Mouse (Mus musculus) liver, adult 2 months (tissue): ENCODE measurements around the gene Hook2. TPM values are rescaled to one million over a fixed set of nuclear protein-coding genes. Genes with fewer than 3 reads are reported as not detected.

Source experiments
- DNase-seq: peaks from one replicate; pipeline ENCODE4 v3.0.0-alpha.2; 2011; ENCODE audit warnings: low read depth, low spot score; ENCODE audit errors: extremely low read depth
- H3K27ac ChIP-seq: fragments of 200-500 bp; replicated peaks from 2 replicates; pipeline ENCODE4 v1.5.1; 2012; ENCODE audit warnings: low read depth, mild to moderate bottlenecking, control low read depth, inconsistent platforms, low read length; ENCODE audit not compliant: insufficient read depth
- H3K27me3 ChIP-seq: fragments of 200-500 bp; 2 replicates; pipeline ENCODE4 v1.6.1; 2012; ENCODE audit warnings: mild to moderate bottlenecking, moderate library complexity, low read length, inconsistent platforms; ENCODE audit not compliant: control insufficient read depth, insufficient read depth
- H3K36me3 ChIP-seq: fragments of 200-500 bp; 2 replicates; pipeline ENCODE4 v1.6.1; 2012; ENCODE audit warnings: low read length, inconsistent platforms; ENCODE audit not compliant: control insufficient read depth, insufficient read depth
- H3K4me1 ChIP-seq: fragments of 200-500 bp; 2 replicates; pipeline ENCODE4 v1.6.1; 2011; ENCODE audit warnings: low read length; ENCODE audit not compliant: control insufficient read depth, insufficient read depth
- H3K4me3 ChIP-seq: fragments of 200-500 bp; 2 replicates; pipeline ENCODE4 v1.5.1; 2011; ENCODE audit warnings: low read depth, mild to moderate bottlenecking, control low read depth, low read length, moderate library complexity; ENCODE audit not compliant: insufficient read depth
- H3K79me2 ChIP-seq: fragments of 200-500 bp; 2 replicates; pipeline ENCODE4 v1.6.1; 2012; ENCODE audit warnings: inconsistent platforms, mild to moderate bottlenecking, low read length, moderate library complexity; ENCODE audit not compliant: control insufficient read depth, insufficient read depth
- H3K9ac ChIP-seq: fragments of 200-500 bp; 2 replicates; pipeline ENCODE4 v1.6.1; 2012; ENCODE audit warnings: low read depth, mild to moderate bottlenecking, control low read depth, inconsistent platforms, low read length
- CTCF ChIP-seq: fragments of 200-500 bp; IDR thresholded peaks from 2 replicates; pipeline ENCODE4 v1.5.1; 2011; ENCODE audit warnings: low read depth, low read length, control low read depth
- POLR2A ChIP-seq: fragments of 200-500 bp; IDR thresholded peaks from 2 replicates; pipeline ENCODE4 v1.6.1; 2011; ENCODE audit warnings: low read length, control low read depth; ENCODE audit not compliant: insufficient read depth; ENCODE audit errors: extremely low read depth
- WGBS: fragments of 180-500 bp; shearing (Covaris S2); methylation state at CpG from one replicate; pipeline ENCODE4 v1.1.7; 2018; 5-methylcytosine and 5-hydroxymethylcytosine counted together
- polyA plus RNA-seq: library from polyadenylated mRNA; depleted of rRNA; stranded (reverse); fragments of >200 nt; gene quantifications from 2 replicates; pipeline ENCODE4 v1.2.3, GENCODE M21; 2012
- total RNA-seq: library from RNA; depleted of rRNA; stranded (reverse); fragments of >200 nt; gene quantifications from 2 replicates; pipeline ENCODE4 v1.2.3, GENCODE M21; 2014

Gene Hook2
- total and polyA plus RNA-seq, 2 experiments: 12.4 to 12.5 TPM

DNA sequence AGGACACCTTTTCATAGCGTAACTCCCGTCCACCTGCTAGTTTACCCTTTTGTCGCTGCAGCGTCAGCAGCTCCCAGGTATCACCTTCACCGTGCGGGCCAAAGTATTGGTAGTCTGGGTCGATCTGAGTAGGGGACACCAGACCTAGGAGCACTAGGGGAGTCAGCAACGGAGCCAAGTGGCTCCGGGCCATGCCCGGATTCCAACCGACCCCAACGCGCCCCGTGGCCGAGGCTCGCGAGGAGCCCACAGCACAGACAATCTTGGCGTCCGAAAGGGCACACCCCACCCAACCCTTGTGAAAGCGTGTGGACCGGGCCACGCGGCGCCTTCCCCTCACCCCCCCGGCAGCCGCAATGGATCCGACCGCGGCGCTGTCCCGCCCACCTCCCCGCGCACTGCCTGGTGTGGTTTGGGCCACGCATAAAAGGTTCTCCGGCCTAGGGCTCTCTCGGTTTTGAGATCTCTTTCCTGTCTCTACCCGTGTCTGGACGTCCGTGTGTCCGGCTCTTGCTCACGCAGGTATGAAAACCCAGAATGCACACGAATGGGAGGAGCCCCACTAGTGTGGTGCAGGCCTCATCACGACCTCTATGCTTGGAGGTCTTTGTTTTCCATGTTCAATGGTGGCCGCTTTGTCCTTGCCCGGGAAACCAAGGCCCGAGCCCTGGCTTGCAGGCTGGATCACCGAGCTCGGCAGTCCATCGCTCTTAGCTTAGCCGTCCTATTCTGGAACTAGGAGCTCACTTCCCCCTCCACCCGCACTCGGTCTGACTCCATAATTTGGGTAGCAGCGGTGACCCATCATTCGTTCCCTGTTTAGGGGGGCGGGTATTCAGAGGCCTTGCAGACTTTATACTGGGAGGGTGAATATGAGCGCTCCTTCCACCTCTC lies 20.9 kb upstream of the Hook2 start, which contains the start of the genes Gm49661, Prdx2 and Rnaseh2a:
Gm49661 (minus strand) TSS at position 193 of the 894 bp plus-strand sequence.
Prdx2 (plus strand) TSS at position 347 of the 894 bp plus-strand sequence.
Rnaseh2a (minus strand) TSS at position 527 of the 894 bp plus-strand sequence.
- H3K36me3 ChIP-seq: peaks cover 3% of the 10 kb centered on the region
- H3K27me3 ChIP-seq: no peaks in the 10 kb centered on the region
- peaks cover 23% of the 10 kb centered on the region for H3K4me1 ChIP-seq
- TF ChIP-seq CTCF (no peak), POLR2A (peak; percentile 81; the same call in 1 of the 2 replicates)
- peak within 1 kb of the TSS; percentile 79 for H3K27ac ChIP-seq
- H3K9ac ChIP-seq: peak within 1 kb of the TSS; percentile 62
- H3K79me2 ChIP-seq: no peaks in the 10 kb centered on the region
- WGBS: under 1% methylated on average over 56 of the region's 56 CpGs
- DNase-seq: peak; percentile 78
- peak within 1 kb of the TSS; percentile 68 for H3K4me3 ChIP-seq

DNA sequence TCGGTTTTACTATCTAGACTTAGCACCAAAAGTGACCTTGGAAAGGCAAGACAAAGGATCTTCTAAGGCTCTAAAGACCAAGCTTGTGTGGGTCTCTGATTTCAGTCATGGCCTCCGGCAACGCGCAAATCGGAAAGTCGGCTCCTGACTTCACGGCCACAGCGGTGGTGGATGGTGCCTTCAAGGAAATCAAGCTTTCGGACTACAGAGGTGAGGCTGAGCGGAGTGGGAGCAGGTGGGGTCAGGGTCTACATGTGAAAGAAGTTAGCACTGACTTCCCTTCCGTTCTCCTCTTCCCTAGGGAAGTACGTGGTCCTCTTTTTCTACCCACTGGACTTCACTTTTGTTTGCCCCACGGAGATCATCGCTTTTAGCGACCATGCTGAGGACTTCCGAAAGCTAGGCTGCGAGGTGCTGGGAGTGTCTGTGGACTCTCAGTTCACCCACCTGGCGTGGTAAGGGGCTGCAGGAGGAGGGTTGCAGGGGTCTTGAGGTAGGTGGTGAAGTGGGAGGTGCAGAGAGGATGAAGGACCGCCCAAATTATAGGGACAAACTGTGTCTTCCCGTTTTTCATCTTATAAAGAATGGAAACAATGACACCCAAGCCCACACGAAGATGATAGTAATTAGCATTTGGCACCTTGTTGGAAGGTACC lies 20.1 kb upstream of the Hook2 start:
- 25% methylated on average over 21 of the region's 21 CpGs for WGBS
- H3K9ac ChIP-seq: peak overlapping the region; percentile 62
- no peak for DNase-seq
- TF ChIP-seq POLR2A (no peak), CTCF (no peak)
- peaks cover 3% of the 10 kb centered on the region for H3K36me3 ChIP-seq
- H3K27me3 ChIP-seq: no peaks in the 10 kb centered on the region
- peak overlapping the region; percentile 68 for H3K4me3 ChIP-seq
- no peak overlapping the region for H3K27ac ChIP-seq
- no peaks in the 10 kb centered on the region for H3K79me2 ChIP-seq
- H3K4me1 ChIP-seq: peaks cover 24% of the 10 kb centered on the region

DNA sequence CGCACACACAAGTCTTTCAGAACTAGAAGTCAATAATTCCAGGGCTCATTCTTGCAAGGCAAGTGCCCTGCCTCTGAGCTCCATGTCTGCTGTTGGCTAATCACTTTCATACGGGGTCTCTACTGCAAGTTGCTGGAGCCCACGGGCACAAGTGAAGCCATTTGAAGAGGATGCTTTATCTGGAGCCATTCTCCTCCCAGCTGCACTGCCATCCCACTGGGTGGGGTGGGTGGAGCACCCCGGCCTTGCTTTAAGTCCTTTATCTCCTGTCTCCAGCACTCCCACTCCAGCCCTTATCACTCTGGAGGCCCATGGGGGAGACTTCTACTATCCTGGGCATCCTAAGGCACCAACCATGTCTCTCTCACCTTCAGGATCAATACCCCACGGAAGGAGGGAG lies 19.5 kb upstream of the Hook2 start:
- no peak for TF ChIP-seq POLR2A
- no peak for TF ChIP-seq CTCF
- Histone ChIP-seq H3K79me2 (no peaks in the 10 kb centered on the region), H3K36me3 (peaks cover 3% of the 10 kb centered on the region), H3K4me3 (no peak overlapping the region), H3K27me3 (no peaks in the 10 kb centered on the region), H3K4me1 (peaks cover 26% of the 10 kb centered on the region), H3K27ac (no peak overlapping the region), H3K9ac (no peak overlapping the region)
- DNase-seq: no peak
- 80% methylated on average over 5 of the region's 5 CpGs for WGBS

DNA sequence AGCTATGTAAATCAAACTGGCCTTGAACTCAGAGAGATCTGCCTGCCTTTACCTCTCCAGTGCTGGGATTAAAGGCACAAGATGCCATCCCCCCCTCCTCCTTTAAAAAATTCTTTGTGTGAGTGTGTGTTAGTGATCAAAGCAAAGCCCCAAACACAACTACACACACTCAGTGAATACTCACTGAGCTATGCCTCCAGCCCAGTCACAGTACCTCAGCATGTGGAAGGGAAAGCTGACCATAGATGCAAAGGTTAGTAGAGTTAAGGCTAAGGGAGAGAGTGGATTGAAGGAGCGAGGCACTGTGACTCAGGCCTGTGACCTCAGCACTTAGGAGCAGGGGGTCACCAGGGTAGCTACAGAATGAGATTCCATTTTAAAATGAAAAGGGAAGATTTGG lies 17.3 kb upstream of the Hook2 start:
- Histone ChIP-seq H3K27ac (peak overlapping the region; percentile 51), H3K9ac (no peak overlapping the region), H3K79me2 (peaks cover 8% of the 10 kb centered on the region; the same call in 1 of the 2 replicates), H3K27me3 (no peaks in the 10 kb centered on the region), H3K36me3 (peaks cover 3% of the 10 kb centered on the region), H3K4me1 (peaks cover 26% of the 10 kb centered on the region), H3K4me3 (no peak overlapping the region)
- no peak for DNase-seq
- 88% methylated on average over 1 of the region's 1 CpGs for WGBS
- TF ChIP-seq CTCF (no peak), POLR2A (no peak)

DNA sequence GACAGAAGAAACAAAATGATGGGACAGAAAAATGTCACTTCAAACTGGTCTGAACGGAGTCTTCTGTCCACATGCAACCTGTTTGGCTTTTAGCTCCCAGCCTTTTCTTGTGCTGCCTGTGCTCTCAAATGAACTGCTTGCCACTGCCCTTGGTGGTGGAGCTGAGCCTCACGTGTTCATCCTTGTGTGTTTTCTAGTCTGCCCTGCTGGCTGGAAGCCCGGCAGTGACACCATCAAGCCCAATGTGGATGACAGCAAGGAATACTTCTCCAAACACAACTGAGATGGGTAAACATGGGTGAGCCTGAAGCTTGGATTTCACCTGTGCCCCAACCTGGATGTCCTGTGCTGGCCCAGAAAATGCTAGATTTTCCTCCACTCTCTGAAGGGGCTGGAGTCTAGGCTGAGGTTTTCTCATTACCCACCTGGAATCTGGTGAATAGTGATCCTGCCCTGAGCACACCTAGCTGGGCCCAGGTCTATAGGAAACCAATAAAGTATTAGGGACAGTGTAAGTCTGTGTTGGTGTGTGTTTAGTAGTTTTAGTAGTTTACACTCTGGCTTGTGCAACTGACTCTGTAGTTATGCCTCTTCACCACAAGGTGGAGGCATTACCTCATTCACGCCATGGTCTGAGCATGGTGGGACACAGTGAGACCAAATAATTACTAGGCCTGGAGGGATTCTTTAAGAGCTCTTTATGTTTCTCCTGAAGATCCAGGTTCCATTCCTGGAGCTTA lies 16.4 kb upstream of the Hook2 start:
- Histone ChIP-seq H3K4me3 (no peak overlapping the region), H3K4me1 (peaks cover 22% of the 10 kb centered on the region), H3K9ac (no peak overlapping the region), H3K27ac (peak overlapping the region; percentile 61), H3K27me3 (no peaks in the 10 kb centered on the region), H3K79me2 (peaks cover 10% of the 10 kb centered on the region; the same call in 1 of the 2 replicates), H3K36me3 (peaks cover 3% of the 10 kb centered on the region)
- WGBS: 26% methylated on average over 4 of the region's 4 CpGs
- peak; percentile 96 for DNase-seq
- peak; percentile 61; the same call in 1 of the 2 replicates for TF ChIP-seq CTCF
- no peak for TF ChIP-seq POLR2A
